Mouse (Mus musculus) heart, embryonic 14.5 days (tissue): Measurements from ENCODE around the gene H2-T22. TPM values are rescaled to one million over a fixed set of nuclear protein-coding genes. Genes with fewer than 3 reads are reported as not detected.
A peak's percentile ranks its signal among the peaks of the same experiment; 100 is the strongest.

Experiments
- ATAC-seq: fragments of 200-750 bp; cut with Nextera tagmentation; 2 replicates; pipeline ENCODE4 v1.8.0; 2017; ENCODE audit warnings: low read depth, moderate TSS enrichment; ENCODE audit not compliant: insufficient number of reproducible peaks, insufficient read depth, low FRiP score
- H3K27ac ChIP-seq, 2 experiments: fragments of 200-500 bp in 1 of 2; fragments of 300-500 bp in 1 of 2; sonication (generic) in 1 of 2; replicated peaks in 1 of 2; 2 replicates each; pipeline ENCODE4 v1.5.1; 2012 to 2014; ENCODE audit warnings: low read depth in 2 of 2, low read length in 2 of 2, control low read depth in 1 of 2, mild to moderate bottlenecking in 1 of 2, mixed read lengths in 1 of 2; ENCODE audit not compliant: control insufficient read depth in 1 of 2, insufficient read depth in 1 of 2
- H3K27me3 ChIP-seq: fragments of 300-500 bp; sonication (generic); 2 replicates; pipeline ENCODE4 v1.6.1; 2014; ENCODE audit warnings: mild to moderate bottlenecking, low read length, control low read depth; ENCODE audit not compliant: control insufficient read depth, insufficient read depth
- H3K36me3 ChIP-seq: fragments of 300-500 bp; sonication (generic); 2 replicates; pipeline ENCODE4 v1.6.1; 2014; ENCODE audit warnings: mild to moderate bottlenecking, control low read depth, low read length, mixed read lengths; ENCODE audit not compliant: control insufficient read depth, insufficient read depth
- H3K4me1 ChIP-seq, 2 experiments: fragments of 200-500 bp in 1 of 2; fragments of 300-500 bp in 1 of 2; sonication (generic) in 1 of 2; 2 replicates each; pipeline ENCODE4 v1.6.1; 2012 to 2014; ENCODE audit warnings: low read length in 2 of 2, control low read depth in 1 of 2, mixed read lengths in 1 of 2; ENCODE audit not compliant: control insufficient read depth in 2 of 2, insufficient read depth in 2 of 2
- H3K4me2 ChIP-seq: fragments of 300-500 bp; sonication (generic); 2 replicates; pipeline ENCODE4 v1.6.1; 2014; ENCODE audit warnings: mild to moderate bottlenecking, low read length
- H3K4me3 ChIP-seq, 2 experiments: fragments of 200-500 bp in 1 of 2; fragments of 300-500 bp in 1 of 2; sonication (generic) in 1 of 2; 2 replicates each; pipeline ENCODE4 v1.5.1; 2012 to 2014; ENCODE audit warnings: low read length in 2 of 2, mild to moderate bottlenecking in 2 of 2, control low read depth in 1 of 2, low read depth in 1 of 2, moderate library complexity in 1 of 2; ENCODE audit not compliant: control insufficient read depth in 1 of 2, insufficient read depth in 1 of 2
- H3K9ac ChIP-seq: fragments of 300-500 bp; sonication (generic); 2 replicates; pipeline ENCODE4 v1.6.1; 2014; ENCODE audit warnings: mild to moderate bottlenecking, low read length
- H3K9me3 ChIP-seq: fragments of 300-500 bp; sonication (generic); 2 replicates; pipeline ENCODE4 v1.6.1; 2016; ENCODE audit warnings: low read length, control low read depth; ENCODE audit not compliant: control insufficient read depth
- WGBS: fragments of 180-500 bp; shearing (Covaris S2); extraction: QIAGEN DNeasy Blood & Tissue Kit; methylation state at CpG from one replicate; pipeline ENCODE4 v1.1.7; 2014; 5-methylcytosine and 5-hydroxymethylcytosine counted together
- polyA plus RNA-seq: library from polyadenylated mRNA; unstranded; fragments of >200 nt; fragmentation: Nextera tagmentation; extraction: Ambion mirVana; gene quantifications from 2 replicates; pipeline ENCODE4 v1.2.1, GENCODE M21; 2014

H2-T22 gene
- polyA plus RNA-seq, 1 experiment from 2014 or later: 7.4 TPM

GRCm38 (mm10) chr17:36025901-36026300 lies 16.6 kb downstream of the H2-T22 start:
- WGBS: 53% methylated on average over 4 of the region's 4 CpGs

DNA sequence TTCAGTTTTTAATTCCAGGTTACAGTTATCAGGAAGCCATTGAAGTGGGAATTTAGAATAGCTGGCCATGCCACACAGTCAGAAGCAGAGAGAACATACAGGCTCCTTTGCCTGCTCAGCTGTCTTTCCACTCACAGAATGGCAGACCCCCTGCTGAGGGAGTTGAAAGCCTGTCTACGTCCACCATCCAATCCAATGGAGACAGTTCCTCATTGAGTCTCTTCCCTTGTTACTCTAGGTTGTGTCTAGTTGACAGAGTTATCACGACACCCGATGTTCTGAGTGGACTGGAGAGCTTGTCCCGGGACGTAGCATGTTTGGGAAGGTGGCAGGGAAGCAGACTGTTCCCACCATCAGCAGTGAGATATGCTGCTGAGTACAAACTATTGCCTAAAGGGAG lies 17.4 kb downstream of the H2-T22 start:
- Histone ChIP-seq H3K36me3 (no peaks in the 10 kb centered on the region), H3K9me3 (no peaks in the 10 kb centered on the region; the same call in 1 of the 2 replicates), H3K27me3 (no peaks in the 10 kb centered on the region), H3K4me3 (no peak overlapping the region), H3K9ac (no peak overlapping the region), H3K4me1 (peaks cover 0 to 6% of the 10 kb centered on the region in 2 experiments; a peak in 2 of 4 replicates), H3K4me2 (no peak overlapping the region), H3K27ac (no peak overlapping the region)
- 41% methylated on average over 5 of the region's 5 CpGs for WGBS
- ATAC-seq: no peak

More at GRCm38 (mm10) chr17:36025901-36026300, 16.6 kb downstream of the H2-T22 start:
- Histone ChIP-seq H3K27me3 (no peaks in the 10 kb centered on the region), H3K4me3 (no peak overlapping the region), H3K4me1 (peaks cover 0 to 6% of the 10 kb centered on the region in 2 experiments; a peak in 2 of 4 replicates), H3K36me3 (no peaks in the 10 kb centered on the region), H3K27ac (no peak overlapping the region), H3K9me3 (no peaks in the 10 kb centered on the region), H3K4me2 (no peak overlapping the region), H3K9ac (no peak overlapping the region)
- no peak for ATAC-seq

DNA sequence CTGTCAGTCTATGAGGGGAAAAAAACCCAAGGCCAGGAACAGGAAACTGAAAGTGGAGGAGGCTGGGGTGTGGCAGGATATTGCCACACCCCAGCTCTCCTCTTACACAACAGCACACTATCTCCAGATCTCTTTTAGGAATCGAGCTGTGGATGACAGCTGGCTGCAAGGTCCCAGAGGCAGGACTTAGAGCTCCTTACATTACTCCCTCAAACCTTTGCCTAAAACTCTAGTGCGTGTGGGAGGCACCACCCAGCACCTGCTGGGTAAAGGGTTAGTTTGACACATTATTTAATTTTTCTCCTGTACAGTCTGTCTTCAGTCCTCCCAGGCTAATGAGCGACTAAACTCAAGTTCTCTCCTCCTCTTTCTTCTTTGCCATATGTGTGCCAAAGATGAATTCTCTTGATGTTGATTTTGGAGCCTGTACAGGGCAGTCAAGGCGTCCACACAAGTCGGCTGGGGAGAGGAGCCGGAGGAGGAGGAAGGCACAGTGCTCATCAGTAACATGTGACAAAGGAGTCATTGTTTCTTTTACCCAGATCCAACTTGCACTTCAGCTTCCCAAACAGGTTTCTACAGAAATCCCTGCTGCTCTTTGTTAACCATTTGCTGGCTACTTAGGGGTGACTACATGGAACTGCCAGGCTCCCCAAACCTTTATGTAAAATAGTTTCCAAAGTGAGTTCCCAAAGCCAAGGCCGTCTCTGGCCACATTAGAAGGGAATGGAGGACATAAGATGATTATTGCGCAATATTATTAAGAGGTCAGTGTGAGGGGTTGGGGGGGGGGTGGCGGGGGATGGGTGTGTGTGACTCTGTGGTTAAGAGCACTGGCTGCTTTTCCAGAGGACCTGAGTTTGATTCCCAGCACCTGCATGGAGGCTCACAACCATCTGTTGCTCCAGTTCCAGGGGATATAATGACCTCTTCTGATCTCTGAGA lies 18.6 kb downstream of the H2-T22 start:
- ATAC-seq: no peak
- Histone ChIP-seq H3K9me3 (no peaks in the 10 kb centered on the region; the same call in 1 of the 2 replicates), H3K4me1 (peaks cover 0 to 6% of the 10 kb centered on the region in 2 experiments; a peak in 2 of 4 replicates), H3K4me3 (no peak overlapping the region), H3K27me3 (no peaks in the 10 kb centered on the region), H3K9ac (no peak overlapping the region), H3K36me3 (no peaks in the 10 kb centered on the region), H3K4me2 (no peak overlapping the region), H3K27ac (no peak overlapping the region)
- WGBS: 59% methylated on average over 9 of the region's 9 CpGs

- no peak for ATAC-seq
- no peak overlapping the region for H3K27ac ChIP-seq
- no peak overlapping the region for H3K9ac ChIP-seq
- H3K36me3 ChIP-seq: no peaks in the 10 kb centered on the region
- WGBS: 92% methylated on average over 6 of the region's 6 CpGs
- H3K4me3 ChIP-seq: no peak overlapping the region
- H3K4me1 ChIP-seq: peaks cover 0 to 6% of the 10 kb centered on the region in 2 experiments; a peak in 2 of 4 replicates
- no peaks in the 10 kb centered on the region; the same call in 1 of the 2 replicates for H3K9me3 ChIP-seq
- no peak overlapping the region for H3K4me2 ChIP-seq
- H3K27me3 ChIP-seq: no peaks in the 10 kb centered on the region
Measured at GRCm38 (mm10) chr17:36022922-36023321, 19.6 kb downstream of the H2-T22 start.

GRCm38 (mm10) chr17:36022098-36022497 lies 20.4 kb downstream of the H2-T22 start:
- ATAC-seq: no peak
- Histone ChIP-seq H3K4me3 (no peak overlapping the region), H3K4me2 (no peak overlapping the region), H3K4me1 (peaks cover 0 to 6% of the 10 kb centered on the region in 2 experiments; a peak in 2 of 4 replicates), H3K27ac (no peak overlapping the region), H3K9ac (no peak overlapping the region), H3K36me3 (no peaks in the 10 kb centered on the region), H3K27me3 (no peaks in the 10 kb centered on the region), H3K9me3 (no peaks in the 10 kb centered on the region; the same call in 1 of the 2 replicates)
- 90% methylated on average over 9 of the region's 9 CpGs for WGBS

DNA sequence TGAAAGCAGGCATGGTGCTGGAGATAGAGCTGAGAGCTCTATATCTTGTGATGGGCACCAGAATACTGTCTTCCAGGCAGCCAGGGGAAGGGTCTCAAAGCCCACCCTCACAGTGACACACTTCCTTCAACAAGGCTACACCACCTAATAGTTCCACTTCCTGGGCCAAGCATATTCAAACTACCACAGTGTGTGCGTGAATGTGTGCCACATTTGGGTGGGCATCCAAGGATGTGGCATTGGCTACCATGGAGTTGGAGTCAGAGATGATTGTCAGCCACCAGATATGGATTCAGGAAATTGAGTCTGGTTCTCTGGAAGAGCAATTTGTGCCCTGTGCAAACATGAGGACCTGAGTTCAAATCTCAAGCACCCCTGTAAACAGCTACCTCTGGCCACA lies 21.2 kb downstream of the H2-T22 start:
- no peak for ATAC-seq
- peak overlapping the region in 1 of 2 experiments; percentile 33; a peak in 1 of 4 replicates for H3K27ac ChIP-seq
- WGBS: 84% methylated on average over 1 of the region's 1 CpGs
- no peak overlapping the region for H3K4me3 ChIP-seq
- H3K9ac ChIP-seq: no peak overlapping the region
- H3K36me3 ChIP-seq: no peaks in the 10 kb centered on the region
- no peaks in the 10 kb centered on the region for H3K27me3 ChIP-seq
- peak overlapping the region; percentile 29 for H3K4me2 ChIP-seq
- H3K4me1 ChIP-seq: peaks cover 0 to 6% of the 10 kb centered on the region in 2 experiments; a peak in 2 of 4 replicates
- H3K9me3 ChIP-seq: no peaks in the 10 kb centered on the region; the same call in 1 of the 2 replicates

GRCm38 (mm10) chr17:36020191-36021073 lies 22.1 kb downstream of the H2-T22 start, which contains the start of gene H2-T24:
Gene H2-T24, minus strand, starts transcription at chr17:36020560.
- no peaks in the 10 kb centered on the region for H3K36me3 ChIP-seq
- H3K9me3 ChIP-seq: no peaks in the 10 kb centered on the region; the same call in 1 of the 2 replicates
- H3K4me3 ChIP-seq: peak within 1 kb of the TSS; percentile 8 to 16; a peak in 2 of 4 replicates
- H3K27ac ChIP-seq: peak within 1 kb of the TSS; percentile 33 to 39; a peak in 3 of 4 replicates
- H3K27me3 ChIP-seq: no peaks in the 10 kb centered on the region
- H3K4me1 ChIP-seq: peaks cover 0 to 6% of the 10 kb centered on the region in 2 experiments; a peak in 2 of 4 replicates
- no peak within 1 kb of the TSS for H3K9ac ChIP-seq
- 26% methylated on average over 15 of the region's 15 CpGs for WGBS
- no peak for ATAC-seq
- peak within 1 kb of the TSS; percentile 29 for H3K4me2 ChIP-seq
